Mouse (Mus musculus) thymus, adult 2 months (tissue): ENCODE results near the gene Nr5a2.

ENCODE experiments used
- CTCF ChIP-seq: fragments of 200-500 bp; IDR thresholded peaks from 2 replicates; pipeline ENCODE4 v1.5.1; 2012; ENCODE audit warnings: mild to moderate bottlenecking, control low read depth, low read length, moderate library complexity, borderline replicate concordance; ENCODE audit not compliant: control insufficient read depth, poor library complexity, insufficient read depth; ENCODE audit errors: extremely low read depth
- POLR2A ChIP-seq: fragments of 200-500 bp; IDR thresholded peaks from 2 replicates; pipeline ENCODE4 v1.6.1; 2012; ENCODE audit warnings: mild to moderate bottlenecking, low read length, control low read depth, moderate library complexity; ENCODE audit not compliant: control insufficient read depth, poor library complexity, insufficient read depth; ENCODE audit errors: extremely low read depth

GRCm38 (mm10) chr1:136977867-136978266 is 17.6 kb upstream of the Nr5a2 start:
- no peak for TF ChIP-seq CTCF
- no peak for TF ChIP-seq POLR2A
